Mouse (Mus musculus) embryonic facial prominence, embryonic 13.5 days (tissue): ENCODE results near the gene Evi5. TPM values are rescaled to one million over a fixed set of nuclear protein-coding genes. Genes with fewer than 3 reads are reported as not detected.

Experiments
- ATAC-seq: fragments of 200-750 bp; cut with Nextera tagmentation; 2 replicates; pipeline ENCODE4 v1.8.0; 2017; ENCODE audit warnings: low read depth; ENCODE audit not compliant: insufficient number of reproducible peaks, insufficient read depth, low FRiP score, low TSS enrichment
- H3K27ac ChIP-seq: fragments of 300-500 bp; sonication (generic); 2 replicates; pipeline ENCODE4 v1.5.1; 2015; ENCODE audit warnings: moderate library complexity, mild to moderate bottlenecking, inconsistent platforms
- H3K27me3 ChIP-seq: fragments of 300-500 bp; sonication (generic); 2 replicates; pipeline ENCODE4 v1.6.1; 2015; ENCODE audit warnings: mild to moderate bottlenecking, inconsistent platforms
- H3K36me3 ChIP-seq: fragments of 300-500 bp; sonication (generic); 2 replicates; pipeline ENCODE4 v1.6.1; 2015; ENCODE audit warnings: mild to moderate bottlenecking, inconsistent platforms
- H3K4me1 ChIP-seq: fragments of 300-500 bp; sonication (generic); 2 replicates; pipeline ENCODE4 v1.6.1; 2015; ENCODE audit warnings: inconsistent platforms
- H3K4me2 ChIP-seq: fragments of 300-500 bp; sonication (generic); 2 replicates; pipeline ENCODE4 v1.6.1; 2015; ENCODE audit warnings: moderate library complexity, mild to moderate bottlenecking, inconsistent platforms
- H3K4me3 ChIP-seq: fragments of 300-500 bp; sonication (generic); 2 replicates; pipeline ENCODE4 v1.5.1; 2015; ENCODE audit warnings: mild to moderate bottlenecking, inconsistent platforms
- H3K9ac ChIP-seq: fragments of 300-500 bp; sonication (generic); 2 replicates; pipeline ENCODE4 v1.6.1; 2015; ENCODE audit warnings: mild to moderate bottlenecking, inconsistent platforms
- H3K9me3 ChIP-seq: fragments of 300-500 bp; sonication (generic); 2 replicates; pipeline ENCODE4 v1.6.1; 2016; ENCODE audit warnings: inconsistent platforms
- WGBS: fragments of 180-500 bp; shearing (Covaris S2); methylation state at CpG from one replicate; pipeline ENCODE4 v1.1.7; 2015; ENCODE audit warnings: mixed read lengths; 5-methylcytosine and 5-hydroxymethylcytosine counted together
- polyA plus RNA-seq: library from polyadenylated mRNA; unstranded; fragments of >200 nt; fragmentation: Nextera tagmentation; extraction: Ambion mirVana; gene quantifications from 2 replicates; pipeline ENCODE4 v1.2.1, GENCODE M21; 2015

The Evi5 gene
- polyA plus RNA-seq, 1 experiment from 2014 or later, result 80.9 TPM

- H3K4me3 ChIP-seq, result peak overlapping the region; percentile 45
- H3K9me3 ChIP-seq, result no peaks in the 10 kb centered on the region
- peak overlapping the region; percentile 61 for H3K9ac ChIP-seq
- peaks cover 99% of the 10 kb centered on the region for H3K27me3 ChIP-seq
- peak overlapping the region; percentile 72 for H3K4me2 ChIP-seq
- no peak overlapping the region for H3K27ac ChIP-seq
- WGBS, result 2% methylated on average over 58 of the region's 58 CpGs
- peaks cover 46% of the 10 kb centered on the region for H3K4me1 ChIP-seq
- ATAC-seq, result no peak
- H3K36me3 ChIP-seq, result no peaks in the 10 kb centered on the region
These were observed 153.8 kb downstream of the Evi5 start for GRCm38 (mm10) chr5:107720991-107721637.

- Histone ChIP-seq H3K36me3 (no peaks in the 10 kb centered on the region), H3K27ac (no peak overlapping the region), H3K9ac (peak overlapping the region; percentile 61; the same call in 1 of the 2 replicates), H3K4me2 (no peak overlapping the region), H3K27me3 (peaks cover 98% of the 10 kb centered on the region), H3K4me1 (peaks cover 40% of the 10 kb centered on the region), H3K4me3 (no peak overlapping the region), H3K9me3 (no peaks in the 10 kb centered on the region)
- ATAC-seq, result no peak
- 4% methylated on average over 5 of the region's 5 CpGs for WGBS
These were observed 154.4 kb downstream of the Evi5 start for GRCm38 (mm10) chr5:107720511-107720910.

- H3K4me1 ChIP-seq, result peaks cover 33% of the 10 kb centered on the region
- H3K4me2 ChIP-seq, result no peak overlapping the region
- no peak overlapping the region for H3K9ac ChIP-seq
- WGBS, result 30% methylated on average over 1 of the region's 1 CpGs
- no peak for ATAC-seq
- no peaks in the 10 kb centered on the region for H3K9me3 ChIP-seq
- no peak overlapping the region for H3K4me3 ChIP-seq
- H3K27ac ChIP-seq, result no peak overlapping the region
- H3K27me3 ChIP-seq, result peaks cover 94% of the 10 kb centered on the region
- H3K36me3 ChIP-seq, result no peaks in the 10 kb centered on the region
These were observed 155.1 kb downstream of the Evi5 start for GRCm38 (mm10) chr5:107719786-107720185.

GRCm38 (mm10) chr5:107719209-107719608, 155.7 kb downstream of the Evi5 start:
- Histone ChIP-seq H3K27me3 (peaks cover 94% of the 10 kb centered on the region), H3K4me1 (peaks cover 27% of the 10 kb centered on the region), H3K4me2 (no peak overlapping the region), H3K9ac (no peak overlapping the region), H3K36me3 (no peaks in the 10 kb centered on the region), H3K4me3 (no peak overlapping the region), H3K9me3 (no peaks in the 10 kb centered on the region), H3K27ac (no peak overlapping the region)
- ATAC-seq, result no peak
- WGBS, result 21% methylated on average over 3 of the region's 3 CpGs

- H3K9ac ChIP-seq, result no peak overlapping the region
These were observed 157.0 kb downstream of the Evi5 start for GRCm38 (mm10) chr5:107717871-107718361.

GRCm38 (mm10) chr5:107711689-107712088, 163.2 kb downstream of the Evi5 start:
- peaks cover 51% of the 10 kb centered on the region for H3K27me3 ChIP-seq
- no peak overlapping the region for H3K9ac ChIP-seq
- H3K9me3 ChIP-seq, result no peaks in the 10 kb centered on the region
- no peaks in the 10 kb centered on the region for H3K36me3 ChIP-seq
- H3K4me1 ChIP-seq, result no peaks in the 10 kb centered on the region
- no peak overlapping the region for H3K27ac ChIP-seq
- no peak overlapping the region for H3K4me3 ChIP-seq
- WGBS, result 66% methylated on average over 2 of the region's 2 CpGs
- no peak overlapping the region for H3K4me2 ChIP-seq
- ATAC-seq, result no peak

More at GRCm38 (mm10) chr5:107717871-107718361, 157.0 kb downstream of the Evi5 start:
- peaks cover 92% of the 10 kb centered on the region for H3K27me3 ChIP-seq
- H3K9me3 ChIP-seq, result no peaks in the 10 kb centered on the region
- no peaks in the 10 kb centered on the region for H3K36me3 ChIP-seq
- WGBS, result 9% methylated on average over 11 of the region's 11 CpGs
- H3K4me2 ChIP-seq, result no peak overlapping the region
- no peak overlapping the region for H3K4me3 ChIP-seq
- H3K4me1 ChIP-seq, result peaks cover 14% of the 10 kb centered on the region
- no peak for ATAC-seq
- no peak overlapping the region for H3K27ac ChIP-seq

GRCm38 (mm10) chr5:107708124-107708797, 166.6 kb downstream of the Evi5 start:
- H3K9ac ChIP-seq, result no peak overlapping the region
- H3K4me2 ChIP-seq, result no peak overlapping the region
- no peaks in the 10 kb centered on the region for H3K36me3 ChIP-seq
- no peak overlapping the region for H3K4me3 ChIP-seq
- peaks cover 23% of the 10 kb centered on the region for H3K27me3 ChIP-seq
- no peaks in the 10 kb centered on the region for H3K4me1 ChIP-seq
- 86% methylated on average over 8 of the region's 8 CpGs for WGBS
- H3K27ac ChIP-seq, result no peak overlapping the region
- H3K9me3 ChIP-seq, result no peaks in the 10 kb centered on the region
- no peak for ATAC-seq

GRCm38 (mm10) chr5:107706262-107706661, 168.6 kb downstream of the Evi5 start:
- no peak overlapping the region for H3K4me3 ChIP-seq
- no peak for ATAC-seq
- no peak overlapping the region for H3K9ac ChIP-seq
- peaks cover 11% of the 10 kb centered on the region for H3K27me3 ChIP-seq
- H3K36me3 ChIP-seq, result no peaks in the 10 kb centered on the region
- WGBS, result 68% methylated on average over 1 of the region's 1 CpGs
- no peak overlapping the region for H3K4me2 ChIP-seq
- no peaks in the 10 kb centered on the region for H3K4me1 ChIP-seq
- no peak overlapping the region for H3K27ac ChIP-seq
- H3K9me3 ChIP-seq, result no peaks in the 10 kb centered on the region

GRCm38 (mm10) chr5:107705756-107706155, 169.2 kb downstream of the Evi5 start:
- Histone ChIP-seq H3K27ac (no peak overlapping the region), H3K4me2 (no peak overlapping the region), H3K27me3 (peaks cover 9% of the 10 kb centered on the region), H3K9ac (no peak overlapping the region), H3K4me3 (no peak overlapping the region), H3K4me1 (no peaks in the 10 kb centered on the region), H3K9me3 (no peaks in the 10 kb centered on the region), H3K36me3 (no peaks in the 10 kb centered on the region)
- WGBS, result 93% methylated on average over 4 of the region's 4 CpGs
- ATAC-seq, result no peak

GRCm38 (mm10) chr5:107703207-107703763, 171.6 kb downstream of the Evi5 start:
- Histone ChIP-seq H3K4me1 (no peaks in the 10 kb centered on the region), H3K27ac (no peak overlapping the region), H3K4me3 (no peak overlapping the region), H3K27me3 (no peaks in the 10 kb centered on the region), H3K36me3 (no peaks in the 10 kb centered on the region), H3K9me3 (no peaks in the 10 kb centered on the region), H3K9ac (no peak overlapping the region), H3K4me2 (no peak overlapping the region)
- ATAC-seq, result no peak
- WGBS, result 81% methylated on average over 6 of the region's 6 CpGs

GRCm38 (mm10) chr5:107701658-107702057, 173.2 kb downstream of the Evi5 start:
- no peaks in the 10 kb centered on the region for H3K9me3 ChIP-seq
- H3K36me3 ChIP-seq, result no peaks in the 10 kb centered on the region
- no peak overlapping the region for H3K4me2 ChIP-seq
- H3K4me1 ChIP-seq, result no peaks in the 10 kb centered on the region
- no peak overlapping the region for H3K9ac ChIP-seq
- no peaks in the 10 kb centered on the region for H3K27me3 ChIP-seq
- H3K4me3 ChIP-seq, result no peak overlapping the region
- WGBS, result 80% methylated on average over 9 of the region's 9 CpGs
- no peak for ATAC-seq
- no peak overlapping the region for H3K27ac ChIP-seq

- 88% methylated on average over 10 of the region's 10 CpGs for WGBS
- Histone ChIP-seq H3K4me3 (no peak overlapping the region), H3K9me3 (no peaks in the 10 kb centered on the region)
These were observed 174.0 kb downstream of the Evi5 start for GRCm38 (mm10) chr5:107700873-107701272.

More at GRCm38 (mm10) chr5:107700873-107701272, 174.0 kb downstream of the Evi5 start:
- no peak overlapping the region for H3K4me2 ChIP-seq
- H3K27me3 ChIP-seq, result no peaks in the 10 kb centered on the region
- H3K9ac ChIP-seq, result no peak overlapping the region
- no peak for ATAC-seq
- H3K4me1 ChIP-seq, result no peaks in the 10 kb centered on the region
- H3K27ac ChIP-seq, result no peak overlapping the region
- no peaks in the 10 kb centered on the region for H3K36me3 ChIP-seq
